Mouse (Mus musculus) layer of hippocampus, adult 8-10 months (tissue): Measurements from ENCODE around the gene Ilk. TPM values are rescaled to one million over a fixed set of nuclear protein-coding genes. Genes with fewer than 3 reads are reported as not detected.
"Not testable (repeated sequence)": the region's sequence is repeated elsewhere in the genome, so short reads cannot be mapped to it uniquely, and the experiment has no call there.

Experiments
- DNase-seq, 2 experiments: peaks; one replicate each; pipeline ENCODE4 v3.0.0; 2022; ENCODE audit warnings: low spot score in 2 of 2
- total RNA-seq, 4 experiments: library from RNA; stranded (reverse); gene quantifications; 2 replicates each; pipeline ENCODE4 v1.2.4; 2022

The Ilk gene
- total RNA-seq, 4 experiments from 2014 or later = 67.9 to 94.5 (median 84.3) TPM

DNA sequence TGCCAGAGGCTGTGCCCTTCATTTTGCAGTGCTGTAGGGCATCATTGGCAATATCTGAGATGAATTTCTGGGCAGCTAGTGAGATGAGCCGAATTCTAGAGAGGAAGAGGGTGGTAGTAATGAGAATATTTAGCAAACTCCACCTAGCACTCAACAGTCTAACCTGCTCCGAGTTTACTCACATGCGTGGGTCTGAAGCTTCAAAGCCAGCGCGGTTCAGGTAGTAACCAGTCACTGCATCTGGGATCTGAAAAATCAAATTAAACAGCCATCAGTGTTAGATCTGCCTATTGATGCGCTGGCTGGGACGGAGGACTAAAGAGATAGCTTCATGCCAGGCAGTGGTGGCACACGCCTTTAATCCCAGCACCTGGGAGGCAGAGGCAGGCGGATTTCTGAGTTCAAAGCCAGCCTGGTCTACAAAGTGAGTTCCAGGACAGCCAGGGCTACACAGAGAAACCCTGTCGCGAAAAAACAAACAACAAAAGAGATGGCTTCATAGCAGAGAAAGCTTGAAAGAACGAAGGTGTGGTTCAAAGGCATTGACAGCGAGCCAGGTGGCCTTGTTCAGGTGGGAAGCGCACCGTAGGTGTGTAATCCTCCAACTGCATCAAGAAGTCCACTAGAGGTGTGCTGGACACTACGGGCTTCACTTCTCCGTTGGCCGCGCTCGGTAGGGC is 7.0 kb downstream of the Ilk start:
- not testable (repeated sequence) for DNase-seq

DNA sequence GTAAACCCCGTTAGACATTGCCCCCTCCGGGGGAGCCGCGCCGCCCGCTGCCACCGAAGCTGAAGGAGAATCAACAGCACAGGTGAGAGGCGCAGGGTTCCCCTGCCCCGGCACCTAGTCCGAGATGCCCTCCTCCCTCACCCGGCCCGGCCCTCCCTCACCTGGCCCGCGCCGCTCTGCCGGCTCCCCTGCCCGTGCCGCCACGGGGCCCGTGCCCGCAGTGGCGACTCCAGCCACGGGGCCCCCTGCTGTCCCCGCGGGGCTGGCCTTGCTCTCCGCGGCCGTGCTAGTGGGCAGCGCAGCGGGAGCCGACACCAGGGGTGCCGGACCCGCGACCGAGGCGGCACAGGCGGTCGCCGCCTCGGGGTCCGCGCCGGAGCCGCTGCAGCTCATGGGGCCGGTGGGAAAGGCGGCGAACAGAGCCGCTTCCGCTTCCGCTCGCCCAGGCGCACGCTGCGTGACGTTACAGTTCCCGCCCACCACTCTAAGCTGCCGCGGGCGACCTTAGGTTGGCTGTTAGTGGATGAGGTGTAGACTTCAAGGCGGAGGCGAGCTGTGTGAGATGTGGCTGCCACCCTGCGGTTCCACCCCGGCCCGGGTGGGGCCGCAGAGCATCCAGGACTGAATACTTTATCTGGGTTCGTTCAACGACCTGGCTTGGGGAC is 7.7 kb downstream of the Ilk start, which contains the start of gene Taf10:
Gene Taf10, minus strand, starts transcription at position 436 of the 665 bp plus-strand sequence.
- peak; percentile 78 to 79 for DNase-seq

DNA sequence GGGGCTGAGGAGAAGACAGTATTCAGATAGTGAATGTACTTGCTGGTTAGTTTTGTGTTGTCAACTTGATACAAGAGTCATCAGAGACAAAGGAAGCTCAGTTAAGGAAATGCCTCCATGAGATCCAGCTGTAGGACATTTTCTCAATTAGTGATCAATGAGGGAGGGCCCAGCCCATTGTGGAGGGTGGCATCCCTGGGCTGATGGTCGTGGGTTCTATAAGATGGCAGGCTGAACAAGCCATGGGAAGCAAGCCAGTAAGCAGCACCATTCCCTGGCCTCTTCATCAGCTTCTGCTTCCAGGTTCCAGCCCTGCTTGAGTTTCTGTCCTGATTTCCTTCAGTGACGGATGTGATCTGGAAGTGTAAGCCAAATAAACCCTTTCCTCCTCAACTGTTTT is 11.4 kb downstream of the Ilk start:
- no peak for DNase-seq

DNA sequence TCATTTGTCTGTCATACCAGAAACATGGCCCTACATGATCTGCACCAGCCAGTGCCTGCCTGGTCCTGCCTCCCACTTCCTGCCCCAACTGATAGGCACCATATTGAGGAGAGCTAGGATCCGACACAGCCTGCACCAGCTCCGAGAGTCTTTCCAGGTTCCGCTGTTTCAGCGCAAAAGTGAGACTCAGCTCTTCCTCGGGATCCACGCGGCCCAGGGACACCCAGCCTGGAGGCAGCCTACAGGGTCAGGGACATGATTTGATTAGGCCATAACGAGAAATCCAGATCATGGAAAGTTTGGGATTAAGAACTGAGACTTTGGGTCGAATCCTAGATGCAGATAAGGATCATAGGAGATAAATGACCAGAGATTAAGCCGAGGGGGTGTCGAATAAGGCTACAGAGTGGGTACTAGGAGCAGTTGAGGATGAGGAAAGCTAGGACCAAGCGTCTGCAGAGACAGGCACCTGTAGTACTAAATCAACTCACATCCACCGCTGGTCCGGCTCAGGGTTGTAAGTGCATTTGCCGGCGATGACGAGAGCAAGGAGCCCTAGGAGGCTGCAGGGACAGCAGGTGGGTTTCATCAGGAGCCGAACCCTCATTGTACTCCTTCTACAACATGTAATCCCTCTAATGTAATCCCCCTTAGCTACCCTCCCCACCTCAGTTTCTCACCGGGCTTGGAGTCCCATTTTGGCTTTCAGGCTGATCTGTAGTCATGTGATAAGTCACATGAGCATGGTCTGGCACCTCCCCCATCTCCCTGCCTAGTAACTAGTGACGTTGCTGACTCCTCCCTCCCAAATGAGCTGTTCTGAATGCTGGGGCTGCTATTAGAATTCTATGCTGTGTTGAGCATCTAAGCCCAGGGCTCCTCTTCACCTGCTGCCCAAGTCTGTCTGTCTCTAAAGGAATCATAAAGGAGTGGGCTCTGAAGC is 15.4 kb downstream of the Ilk start, which contains the start of gene Tpp1:
Gene Tpp1, minus strand, starts transcription at position 745 of the 943 bp plus-strand sequence.
- peak; percentile 95 to 96 for DNase-seq

DNA sequence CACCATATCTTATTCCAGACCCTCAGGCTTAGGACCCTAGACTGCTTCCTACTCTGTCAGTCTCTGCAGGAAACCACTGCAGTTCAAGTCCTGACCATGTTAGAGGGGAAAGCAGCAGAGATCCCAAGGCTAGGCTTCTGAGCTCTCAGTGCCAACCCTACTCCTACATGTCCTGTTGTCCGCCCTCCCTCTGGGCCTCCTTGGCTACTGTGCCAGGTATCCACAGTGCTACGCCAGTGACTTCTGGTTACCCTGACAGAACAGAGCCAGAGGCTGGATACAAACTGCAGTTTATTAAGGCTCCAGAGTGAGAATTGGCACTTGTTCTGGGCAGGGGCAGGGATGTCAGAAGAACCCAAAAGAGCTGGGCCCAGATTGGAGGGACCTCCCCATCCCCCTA is 16.3 kb downstream of the Ilk start:
- DNase-seq = no peak

DNA sequence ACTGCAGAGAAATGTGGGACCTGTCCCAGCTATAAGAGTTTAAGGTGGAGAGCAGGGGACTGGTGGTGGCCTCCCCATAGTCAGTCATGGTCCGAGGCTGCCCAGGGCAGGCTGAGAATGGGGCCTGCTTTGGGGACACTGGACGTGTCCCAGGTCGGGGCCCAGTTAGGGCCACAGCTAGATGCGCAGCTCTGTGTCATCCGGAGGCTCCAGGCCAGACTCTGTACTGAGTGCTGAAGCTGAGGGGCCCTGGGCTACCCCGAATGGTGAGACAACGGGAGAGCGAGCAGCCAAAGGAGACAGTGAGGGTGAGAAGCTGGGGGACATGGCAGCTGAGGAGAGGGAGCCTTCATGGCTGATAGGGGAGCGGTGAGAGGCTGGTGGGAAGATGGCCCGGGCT is 16.9 kb downstream of the Ilk start:
- DNase-seq = no peak

DNA sequence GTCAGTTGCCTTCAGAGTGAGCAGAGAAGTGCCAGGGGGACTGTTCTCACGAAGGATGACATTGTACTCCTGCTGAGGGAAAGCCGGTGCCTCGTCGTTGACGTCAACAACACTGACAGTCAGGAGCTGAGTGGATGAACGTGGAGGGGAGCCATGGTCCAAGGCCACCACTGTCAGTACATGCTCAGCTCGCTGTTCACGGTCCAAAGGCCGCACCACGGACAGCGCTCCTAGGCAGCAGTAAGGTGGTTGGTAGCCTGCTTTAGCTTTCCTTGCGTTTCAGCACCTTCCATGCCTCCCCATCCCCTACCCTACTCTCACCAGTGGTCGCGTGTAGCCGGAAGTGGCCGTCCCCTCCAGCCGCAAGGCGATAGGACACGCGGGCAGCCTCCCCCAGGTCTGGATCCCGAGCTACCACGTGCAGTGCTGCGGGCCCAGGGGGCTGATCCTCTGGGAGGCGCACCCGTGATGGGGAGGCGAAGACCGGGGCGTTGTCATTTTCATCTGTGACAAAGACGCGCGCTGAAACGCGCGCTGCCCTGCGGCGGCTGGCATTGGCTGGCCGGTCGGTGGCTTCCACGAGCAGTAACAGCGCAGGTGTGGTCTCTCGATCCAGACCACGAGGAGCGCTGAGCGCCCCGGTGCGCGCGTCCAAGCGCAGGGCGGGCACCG is 25.6 kb downstream of the Ilk start:
- no peak for DNase-seq

DNA sequence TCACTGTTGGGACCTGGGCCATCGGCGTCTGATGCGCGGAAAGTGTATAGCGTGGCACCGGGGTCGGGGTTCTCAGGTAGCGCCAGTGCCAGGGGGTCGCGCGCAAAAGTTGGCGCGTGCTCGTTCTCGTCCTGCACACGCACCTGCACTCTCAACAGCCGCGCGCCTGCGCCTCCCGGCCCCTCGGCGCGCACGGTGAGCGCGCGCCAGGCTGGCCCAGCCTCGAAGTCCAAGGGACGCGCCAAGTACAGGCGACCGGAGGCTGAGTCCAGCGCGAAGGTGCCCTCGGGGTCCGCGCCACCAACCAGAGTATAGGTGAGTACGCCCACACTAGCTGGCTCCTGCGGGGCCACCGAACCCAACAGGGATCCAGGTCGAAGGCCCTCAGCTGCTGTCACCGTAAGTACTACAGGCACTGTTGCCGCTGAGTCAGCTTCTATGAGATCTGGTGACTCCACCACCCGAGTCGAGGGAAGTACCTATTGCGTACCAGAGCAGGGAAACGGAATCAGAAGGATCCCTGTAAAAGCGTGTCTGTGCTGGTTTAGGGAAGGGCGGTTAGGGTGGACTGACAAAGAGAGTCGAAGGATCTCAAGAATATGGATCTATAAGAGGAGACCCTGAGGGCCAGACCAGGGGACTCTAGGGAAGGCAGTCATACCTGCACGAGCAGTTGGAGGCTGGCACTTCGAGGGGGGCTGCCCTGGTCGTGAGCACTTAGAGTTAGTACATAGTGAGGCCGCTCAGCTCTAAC is 26.3 kb downstream of the Ilk start:
- no peak for DNase-seq

DNA sequence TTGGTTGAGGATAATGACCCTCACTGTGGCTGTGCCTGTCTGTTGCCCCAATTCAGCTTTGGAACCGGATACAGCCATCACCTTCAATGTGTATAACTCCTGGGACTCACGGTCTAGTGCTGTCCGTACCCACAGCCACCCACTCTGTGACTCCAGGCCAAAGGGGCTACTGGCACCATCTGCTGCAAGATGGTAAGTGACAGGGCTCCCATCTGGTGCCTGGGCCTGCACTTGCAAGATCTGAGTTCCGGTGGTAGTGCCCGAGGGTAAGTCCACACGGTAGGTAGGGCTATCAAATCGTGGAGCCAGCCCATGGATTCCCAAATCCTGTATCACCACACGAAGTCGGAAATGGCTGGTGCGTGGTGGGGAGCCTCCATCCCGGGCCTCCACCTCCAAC is 27.9 kb downstream of the Ilk start:
- no peak for DNase-seq

DNA sequence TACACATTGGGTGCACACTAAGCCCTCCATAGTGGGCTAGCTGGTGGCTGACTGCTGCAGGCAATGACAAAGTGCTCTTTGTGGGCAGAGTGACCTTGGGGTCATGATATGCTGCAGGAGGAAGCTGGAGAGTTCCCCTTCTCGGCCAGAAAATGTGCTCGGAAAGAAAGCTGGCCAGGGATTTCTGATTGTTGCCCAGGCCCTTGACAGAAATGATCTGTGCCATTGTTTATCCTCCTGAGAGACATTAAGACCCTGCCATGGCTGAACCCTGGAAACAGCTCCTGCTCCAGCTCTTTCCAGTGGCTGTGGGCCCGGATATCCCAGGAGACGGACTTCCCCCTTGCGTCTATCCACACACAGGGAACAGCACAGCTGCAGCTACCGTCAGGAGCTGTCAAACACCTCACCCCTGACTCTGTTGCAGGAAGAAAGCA is 31.4 kb downstream of the Ilk start:
- no peak for DNase-seq

DNA sequence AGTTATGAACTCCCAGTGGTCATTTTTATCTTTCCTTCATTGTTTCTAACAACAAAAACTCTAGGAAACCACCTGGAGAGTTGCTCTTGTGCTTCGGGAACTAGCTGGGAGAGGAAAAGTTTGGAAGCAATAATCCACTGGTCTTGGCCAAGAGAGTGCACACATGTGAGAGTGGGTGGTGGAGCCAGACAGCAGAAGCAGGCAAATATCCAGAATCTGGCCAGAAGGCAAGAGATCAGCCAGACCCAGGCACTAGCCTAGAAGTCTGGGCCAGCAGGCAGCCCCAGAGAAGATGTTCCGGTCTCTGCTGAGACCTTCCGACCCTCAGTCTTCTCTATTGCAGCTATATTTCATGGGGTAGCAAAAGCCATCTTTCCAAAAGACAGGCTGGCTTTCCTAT is 33.6 kb downstream of the Ilk start:
- DNase-seq = no peak

DNA sequence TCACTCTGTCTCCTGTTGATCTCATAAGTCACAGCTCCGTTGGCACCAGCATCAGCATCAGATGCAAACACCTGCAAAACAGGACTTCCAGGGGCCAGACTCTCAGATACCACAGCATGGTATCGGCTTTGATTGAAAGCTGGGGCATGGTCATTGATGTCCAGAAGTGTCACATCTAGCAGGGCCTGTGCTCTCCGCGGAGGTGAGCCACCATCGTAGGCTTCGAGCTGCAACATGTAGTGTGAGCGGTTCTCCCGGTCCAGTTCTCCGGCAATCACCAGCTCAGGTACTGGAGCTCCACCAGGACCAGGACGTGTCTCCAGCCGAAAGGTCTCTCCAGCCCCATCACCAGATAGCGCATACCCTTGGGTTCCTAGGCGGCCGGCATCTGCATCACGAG is 35.9 kb downstream of the Ilk start:
- no peak for DNase-seq

DNA sequence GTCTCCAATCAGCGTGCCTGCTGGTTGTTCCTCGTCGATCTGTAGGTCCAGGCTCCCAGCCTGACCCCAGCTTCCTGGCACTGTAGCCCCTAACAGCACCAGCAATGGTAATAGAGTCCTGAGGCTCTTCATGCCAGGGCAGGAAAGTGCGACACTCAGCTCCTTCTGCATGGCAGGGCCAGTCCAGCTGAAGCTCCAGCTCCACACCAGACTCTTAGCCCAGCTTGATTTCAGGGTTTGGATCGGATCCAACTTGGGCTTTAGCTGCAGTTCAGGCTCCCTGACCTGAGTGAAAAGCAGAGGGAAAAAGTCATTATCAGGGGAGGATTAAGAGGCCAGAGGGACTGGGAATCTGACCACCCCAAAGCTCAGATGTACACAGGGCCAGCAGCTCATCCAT is 36.6 kb downstream of the Ilk start:
- DNase-seq = no peak

DNA sequence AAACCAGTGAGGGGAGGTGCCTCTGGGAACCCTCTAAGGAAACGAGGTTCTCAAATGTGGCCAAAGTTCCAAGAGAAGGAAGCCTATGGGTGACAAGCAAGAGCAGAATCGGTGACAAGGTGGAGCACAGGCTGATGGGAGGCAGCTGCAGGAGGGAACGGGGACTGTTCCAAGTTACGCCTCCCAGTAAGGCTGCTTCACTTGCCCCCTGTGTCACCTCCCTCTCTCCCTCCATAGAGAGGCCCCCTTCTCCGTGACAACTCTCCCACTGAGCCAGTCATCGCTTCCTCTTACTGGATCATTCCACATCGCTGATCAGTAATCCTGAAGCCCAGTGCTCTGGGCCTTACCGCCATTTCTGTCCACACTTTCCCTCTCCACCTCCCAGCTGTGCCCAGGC is 38.3 kb downstream of the Ilk start:
- no peak for DNase-seq

DNA sequence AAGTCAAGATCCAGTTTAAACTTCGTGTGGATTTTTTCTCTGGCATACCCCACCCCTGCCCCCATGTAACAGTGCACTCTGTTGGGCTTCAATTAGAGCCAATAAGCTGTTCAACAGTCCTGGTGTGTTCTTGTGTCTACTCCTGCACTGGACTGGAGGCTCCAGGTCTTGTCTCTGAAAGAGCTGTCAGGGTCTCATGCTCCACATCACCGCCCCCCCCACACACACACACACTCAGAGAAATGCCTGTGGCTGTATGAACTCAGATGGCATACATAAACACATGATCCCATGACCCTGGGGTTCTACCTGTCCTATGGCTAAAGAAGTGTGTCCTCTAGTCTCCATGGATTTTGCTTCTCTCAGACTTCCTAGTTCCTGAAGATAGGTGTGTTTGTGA is 39.6 kb downstream of the Ilk start:
- DNase-seq = no peak

DNA sequence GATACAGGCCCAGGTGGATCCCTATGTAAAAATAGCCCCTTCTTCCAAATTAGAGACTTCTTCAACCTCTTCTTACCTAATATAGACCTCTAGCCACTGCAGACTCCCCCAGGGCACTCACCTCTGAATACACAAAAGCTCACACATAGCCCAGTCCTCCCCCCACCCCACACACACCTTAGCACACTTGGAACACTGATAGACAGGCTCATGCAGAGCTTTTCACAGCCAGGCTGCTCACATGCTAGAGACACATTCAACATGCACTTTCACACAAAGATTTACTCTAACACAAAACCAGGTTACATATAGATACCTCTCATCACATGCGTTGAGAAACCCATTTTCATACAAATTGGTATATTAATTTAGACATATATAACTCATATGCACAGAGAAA is 40.9 kb downstream of the Ilk start:
- DNase-seq = no peak

DNA sequence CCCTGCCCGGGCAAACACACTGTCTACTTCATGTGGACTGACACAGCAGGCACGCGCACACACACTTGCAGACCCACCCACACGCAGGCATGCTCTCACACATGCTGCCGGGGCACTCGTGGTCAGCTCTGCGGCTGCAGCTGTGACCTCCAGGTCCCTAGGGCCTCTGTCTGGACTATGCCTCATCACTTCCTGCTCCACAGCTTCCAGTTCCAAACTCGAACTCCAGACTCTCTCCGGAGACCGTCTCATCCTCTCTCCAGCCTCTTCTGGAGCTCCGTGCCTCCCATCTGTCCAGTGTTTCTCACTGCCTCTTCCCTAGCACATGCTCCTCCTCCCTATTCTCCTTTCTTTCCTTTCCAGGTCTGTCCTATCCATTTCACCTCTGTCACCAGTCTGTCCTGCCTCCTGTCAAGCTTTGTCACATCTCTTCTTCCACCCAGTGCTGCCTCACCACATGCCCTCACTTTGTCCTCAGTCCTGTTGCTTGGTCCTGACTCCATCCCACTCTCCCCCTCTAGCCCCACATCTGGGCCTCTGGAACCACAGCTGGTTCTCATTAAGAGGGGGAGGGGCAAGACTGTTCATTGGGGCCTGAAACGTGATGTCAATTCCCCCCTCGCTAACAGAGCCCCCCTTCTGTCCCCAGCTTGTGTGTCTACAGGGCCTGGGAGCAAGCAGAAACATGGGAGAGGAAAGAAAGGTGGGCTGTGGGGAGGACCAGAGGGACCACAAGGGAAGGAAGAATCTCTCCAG is 41.6 kb downstream of the Ilk start:
- no peak for DNase-seq

DNA sequence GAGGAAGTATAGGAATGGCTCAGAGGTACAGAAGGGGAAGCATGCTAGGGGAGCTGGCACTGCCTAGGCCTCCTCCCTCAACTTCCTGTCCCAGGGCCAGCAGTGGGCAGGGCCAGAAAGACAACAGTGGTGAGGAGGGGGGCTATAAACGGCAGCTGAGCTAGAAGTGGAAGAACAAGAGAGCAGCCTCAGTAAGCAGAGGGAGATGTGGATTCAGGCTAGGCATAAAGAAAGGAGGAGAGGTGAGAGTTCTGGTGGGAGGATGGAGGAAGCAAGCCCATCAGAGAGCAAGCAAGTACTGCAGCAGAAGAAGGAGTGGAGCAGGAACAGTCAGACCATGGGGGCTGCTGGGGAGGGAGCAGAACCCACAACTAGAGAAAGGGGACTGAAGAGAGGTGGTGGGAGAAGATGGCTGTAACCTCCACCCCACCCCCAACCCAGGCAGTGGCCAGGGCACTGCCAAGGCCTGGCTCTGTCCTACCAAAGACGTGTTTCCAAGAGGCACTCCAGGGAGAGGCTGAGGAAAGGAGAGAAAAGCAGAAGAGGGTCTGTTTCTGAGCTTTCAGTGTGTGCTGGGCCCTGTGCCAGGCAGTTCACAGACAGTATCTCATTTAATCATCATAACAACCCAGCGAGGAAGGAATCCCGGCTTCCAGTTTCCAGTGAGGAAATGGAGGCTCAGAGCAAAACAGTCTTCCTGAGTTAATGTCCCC is 42.3 kb downstream of the Ilk start:
- DNase-seq = no peak

DNA sequence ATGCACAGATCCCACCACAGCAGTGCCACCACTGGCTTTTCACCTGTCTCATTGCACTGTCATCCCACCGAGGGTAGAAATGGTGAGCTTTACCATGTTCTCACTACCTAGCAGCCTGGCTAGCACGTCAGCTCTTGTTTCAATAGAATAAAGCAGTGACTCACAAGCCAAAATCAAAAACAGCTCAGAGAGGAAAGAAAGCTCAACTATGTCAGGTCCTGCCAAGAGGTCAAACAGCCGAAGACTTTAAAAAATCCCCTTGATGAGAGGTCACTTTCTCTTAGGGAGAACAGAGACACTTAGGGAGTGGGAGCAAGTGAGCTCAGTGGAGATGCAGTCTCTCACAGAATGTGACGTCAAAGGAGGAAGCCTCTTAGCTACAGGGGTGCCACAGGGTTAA is 47.5 kb downstream of the Ilk start:
- no peak for DNase-seq
